Mouse (Mus musculus): Measurements from ENCODE around the gene Dnase2a.

DNA sequence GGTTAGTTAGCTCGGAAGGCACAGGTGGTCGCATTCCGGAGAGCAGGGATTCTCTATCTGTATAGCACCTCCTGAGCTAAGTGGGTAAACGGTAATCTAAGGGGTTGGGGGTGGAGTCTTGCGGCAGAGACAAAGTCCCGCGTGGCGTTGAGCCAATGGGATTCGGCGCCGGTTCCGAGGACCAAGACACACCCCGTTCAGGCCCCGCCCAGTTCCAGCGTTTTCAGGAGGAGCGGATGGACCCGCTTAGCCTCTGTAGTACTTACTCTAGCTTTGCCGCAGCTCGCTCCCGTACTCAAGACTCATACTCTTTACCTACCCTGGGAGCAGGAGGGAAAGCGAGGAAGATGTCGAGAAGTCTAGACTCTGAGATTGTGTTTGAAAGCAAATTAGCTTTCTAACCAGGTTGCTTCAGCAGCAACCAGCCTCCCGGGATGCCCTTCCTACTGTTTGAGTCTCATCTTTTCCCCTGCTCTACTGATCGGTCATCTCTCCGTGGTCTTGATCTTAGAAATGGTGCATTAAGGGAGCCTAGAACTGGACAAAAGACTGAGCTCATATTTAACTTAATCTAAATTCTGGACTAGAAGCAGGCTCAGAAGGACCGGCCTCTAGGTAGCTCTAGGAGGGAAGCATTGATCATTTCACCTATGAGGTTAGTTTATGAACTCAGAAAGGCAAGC, 36.3 kb downstream of the Dnase2a start:
- TF ChIP-seq CTCF (conservative IDR thresholded peaks at IDR 0.05; ENCODE audit: insufficient read depth, insufficient read length, low read depth, low read length): no peak
- TF ChIP-seq POLR2A (IDR thresholded peaks at IDR 0.05; ENCODE audit: low read depth, low read length): no peak
